Mouse (Mus musculus) embryonic facial prominence, embryonic 10.5 days (tissue): Measurements from ENCODE around the gene Fam110a. TPM values are rescaled to one million over a fixed set of nuclear protein-coding genes. Genes with fewer than 3 reads are reported as not detected.
A peak's percentile ranks its signal among the peaks of the same experiment; 100 is the strongest.

Experiments used
- DNase-seq: peaks from one replicate; pipeline ENCODE4 v3.0.0-alpha.2; 2017; ENCODE audit warnings: low spot score
- H3K27ac ChIP-seq: fragments of 300-500 bp; sonication (generic); replicated peaks from 2 replicates; pipeline ENCODE4 v1.5.1; 2016; ENCODE audit warnings: mild to moderate bottlenecking
- H3K27me3 ChIP-seq: fragments of 300-500 bp; sonication (generic); replicated peaks from 2 replicates; pipeline ENCODE4 v1.6.1; 2016; ENCODE audit warnings: low read depth, mild to moderate bottlenecking; ENCODE audit not compliant: poor library complexity, severe bottlenecking
- H3K36me3 ChIP-seq: fragments of 300-500 bp; sonication (generic); replicated peaks from 2 replicates; pipeline ENCODE4 v1.6.1; 2016; ENCODE audit warnings: mild to moderate bottlenecking, moderate library complexity
- H3K4me1 ChIP-seq: fragments of 300-500 bp; sonication (generic); 2 replicates; pipeline ENCODE4 v1.6.1; 2016
- H3K4me3 ChIP-seq: fragments of 300-500 bp; sonication (generic); 2 replicates; pipeline ENCODE4 v1.5.1; 2016; ENCODE audit warnings: mild to moderate bottlenecking, moderate library complexity
- H3K9me3 ChIP-seq: fragments of 300-500 bp; sonication (generic); 2 replicates; pipeline ENCODE4 v1.6.1; 2016; ENCODE audit warnings: mild to moderate bottlenecking
- WGBS: fragments of 180-500 bp; shearing (Covaris S2); methylation state at CpG from one replicate; pipeline ENCODE4 v1.1.7; 2016; 5-methylcytosine and 5-hydroxymethylcytosine counted together
- polyA plus RNA-seq: library from polyadenylated mRNA; unstranded; fragments of >200 nt; fragmentation: Nextera tagmentation; extraction: Ambion mirVana; gene quantifications from 2 replicates; pipeline ENCODE4 v1.2.1, GENCODE M21; 2016

The Fam110a gene
- polyA plus RNA-seq, result 48.4 and 55.0 TPM in 2 replicates

- peaks cover 47% of the 10 kb centered on the region for H3K4me1 ChIP-seq
- WGBS, result under 1% methylated on average over 46 of the region's 46 CpGs
These were observed at the start of gene Fam110a for GRCm38 (mm10) chr2:151979470-151980354. Fam110a (minus strand) TSS chr2:151980219.

GRCm38 (mm10) chr2:152029252-152030082, 49.4 kb upstream of the Fam110a start:
- Histone ChIP-seq H3K9me3 (no peaks in the 10 kb centered on the region), H3K27me3 (peaks cover 74% of the 10 kb centered on the region), H3K4me3 (peak overlapping the region; percentile 70), H3K36me3 (no peaks in the 10 kb centered on the region), H3K27ac (peak overlapping the region; percentile 79), H3K4me1 (peaks cover 12% of the 10 kb centered on the region)
- DNase-seq, result peak; percentile 97
- WGBS, result under 1% methylated on average over 54 of the region's 54 CpGs

More at GRCm38 (mm10) chr2:151979470-151980354, at the start of gene Fam110a:
- Histone ChIP-seq H3K9me3 (no peaks in the 10 kb centered on the region), H3K27me3 (peaks cover 12% of the 10 kb centered on the region), H3K27ac (peak within 1 kb of the TSS; percentile 84), H3K4me3 (peak within 1 kb of the TSS; percentile 65), H3K36me3 (peaks cover 13% of the 10 kb centered on the region; the same call in 1 of the 2 replicates)
- peak; percentile 94 for DNase-seq

GRCm38 (mm10) chr2:152024883-152025422, 44.9 kb upstream of the Fam110a start:
- Histone ChIP-seq H3K4me3 (no peak overlapping the region), H3K4me1 (peaks cover 17% of the 10 kb centered on the region), H3K36me3 (no peaks in the 10 kb centered on the region), H3K27ac (no peak overlapping the region), H3K27me3 (peaks cover 30% of the 10 kb centered on the region), H3K9me3 (0 out of 2 replicates have a peak, but pooled peaks cover 2% of the 10 kb centered on the region)
- whole genome bisulfite sequencing, result 65% methylated on average over 11 of the region's 11 CpGs
- DNase-seq, result peak; percentile 16

GRCm38 (mm10) chr2:152022022-152022421, 42.0 kb upstream of the Fam110a start:
- H3K4me3 ChIP-seq, result no peak overlapping the region
- peaks cover 7% of the 10 kb centered on the region for H3K27me3 ChIP-seq
- DNase-seq, result no peak
- no peaks in the 10 kb centered on the region for H3K36me3 ChIP-seq
- 0 out of 2 replicates have a peak, but pooled peaks cover 2% of the 10 kb centered on the region for H3K9me3 ChIP-seq
- H3K27ac ChIP-seq, result no peak overlapping the region
- H3K4me1 ChIP-seq, result peaks cover 12% of the 10 kb centered on the region

- Histone ChIP-seq H3K4me1 (peaks cover 18% of the 10 kb centered on the region), H3K27me3 (no peaks in the 10 kb centered on the region), H3K9me3 (0 out of 2 replicates have a peak, but pooled peaks cover 2% of the 10 kb centered on the region), H3K27ac (no peak overlapping the region), H3K36me3 (no peaks in the 10 kb centered on the region), H3K4me3 (no peak overlapping the region)
- DNase-seq, result peak; percentile 69
- 26% methylated on average over 6 of the region's 6 CpGs for WGBS
These were observed 40.2 kb upstream of the Fam110a start for GRCm38 (mm10) chr2:152020255-152020654.

GRCm38 (mm10) chr2:152016666-152017065, 36.6 kb upstream of the Fam110a start:
- no peaks in the 10 kb centered on the region for H3K36me3 ChIP-seq
- peaks cover 24% of the 10 kb centered on the region for H3K4me1 ChIP-seq
- WGBS, result 78% methylated on average over 9 of the region's 9 CpGs
- H3K4me3 ChIP-seq, result no peak overlapping the region
- H3K27me3 ChIP-seq, result no peaks in the 10 kb centered on the region
- no peaks in the 10 kb centered on the region for H3K9me3 ChIP-seq
- no peak for DNase-seq
- no peak overlapping the region for H3K27ac ChIP-seq

- Histone ChIP-seq H3K27ac (no peak overlapping the region), H3K4me1 (peaks cover 23% of the 10 kb centered on the region), H3K9me3 (no peaks in the 10 kb centered on the region), H3K27me3 (no peaks in the 10 kb centered on the region), H3K4me3 (no peak overlapping the region), H3K36me3 (no peaks in the 10 kb centered on the region)
- WGBS, result 49% methylated on average over 4 of the region's 4 CpGs
- no peak for DNase-seq
These were observed 36.0 kb upstream of the Fam110a start for GRCm38 (mm10) chr2:152015997-152016396.

- 69% methylated on average over 2 of the region's 2 CpGs for WGBS
- peaks cover 16% of the 10 kb centered on the region for H3K4me1 ChIP-seq
- no peaks in the 10 kb centered on the region for H3K36me3 ChIP-seq
- no peak overlapping the region for H3K4me3 ChIP-seq
- H3K27ac ChIP-seq, result no peak overlapping the region
- DNase-seq, result no peak
- no peaks in the 10 kb centered on the region for H3K9me3 ChIP-seq
- H3K27me3 ChIP-seq, result no peaks in the 10 kb centered on the region
These were observed 32.7 kb upstream of the Fam110a start for GRCm38 (mm10) chr2:152012701-152013100.

- no peaks in the 10 kb centered on the region for H3K27me3 ChIP-seq
- H3K4me1 ChIP-seq, result peaks cover 16% of the 10 kb centered on the region
- no peak overlapping the region for H3K27ac ChIP-seq
- no peak overlapping the region for H3K4me3 ChIP-seq
- H3K36me3 ChIP-seq, result no peaks in the 10 kb centered on the region
- 77% methylated on average over 4 of the region's 4 CpGs for WGBS
- H3K9me3 ChIP-seq, result no peaks in the 10 kb centered on the region
- DNase-seq, result no peak
These were observed 32.2 kb upstream of the Fam110a start for GRCm38 (mm10) chr2:152012222-152012621.

- Histone ChIP-seq H3K27me3 (no peaks in the 10 kb centered on the region), H3K36me3 (no peaks in the 10 kb centered on the region), H3K4me3 (no peak overlapping the region), H3K9me3 (no peaks in the 10 kb centered on the region), H3K27ac (no peak overlapping the region), H3K4me1 (peaks cover 16% of the 10 kb centered on the region)
- 40% methylated on average over 2 of the region's 2 CpGs for WGBS
- DNase-seq, result no peak
These were observed 31.7 kb upstream of the Fam110a start for GRCm38 (mm10) chr2:152011724-152012123.

- H3K27me3 ChIP-seq, result peaks cover 3% of the 10 kb centered on the region; the same call in 1 of the 2 replicates
- H3K27ac ChIP-seq, result no peak overlapping the region
- DNase-seq, result no peak
- H3K4me1 ChIP-seq, result peaks cover 13% of the 10 kb centered on the region
- H3K36me3 ChIP-seq, result no peaks in the 10 kb centered on the region
- H3K4me3 ChIP-seq, result no peak overlapping the region
- H3K9me3 ChIP-seq, result no peaks in the 10 kb centered on the region
- WGBS, result 92% methylated on average over 7 of the region's 7 CpGs
These were observed 30.6 kb upstream of the Fam110a start for GRCm38 (mm10) chr2:152010661-152011060.

GRCm38 (mm10) chr2:152010251-152010650, 30.2 kb upstream of the Fam110a start:
- no peak overlapping the region for H3K4me3 ChIP-seq
- no peak overlapping the region for H3K27ac ChIP-seq
- WGBS, result 83% methylated on average over 9 of the region's 9 CpGs
- H3K9me3 ChIP-seq, result no peaks in the 10 kb centered on the region
- H3K4me1 ChIP-seq, result peaks cover 12% of the 10 kb centered on the region
- no peak for DNase-seq
- H3K36me3 ChIP-seq, result no peaks in the 10 kb centered on the region
- H3K27me3 ChIP-seq, result peaks cover 6% of the 10 kb centered on the region; the same call in 1 of the 2 replicates
